Mouse (Mus musculus) gonadal fat pad, adult 2 months (tissue): ENCODE results near the gene Tgif2lx1. TPM values are rescaled to one million over a fixed set of nuclear protein-coding genes. Genes with fewer than 3 reads are reported as not detected.
"Not testable (repeated sequence)": the region's sequence is repeated elsewhere in the genome, so short reads cannot be mapped to it uniquely, and the experiment has no call there.

Source experiments
- DNase-seq: peaks from one replicate; pipeline ENCODE4 v3.0.0-alpha.2; 2012; ENCODE audit warnings: low read depth
- polyA plus RNA-seq: library from polyadenylated mRNA; depleted of rRNA; stranded (reverse); fragments of >200 nt; gene quantifications from 2 replicates; pipeline ENCODE4 v1.2.3, GENCODE M21; 2012; rRNA removed

Gene Tgif2lx1
- not detected in 2 replicates for polyA plus RNA-seq

GRCm38 (mm10) chrX:118480637-118481036, at the start of gene Tgif2lx1:
Gene Tgif2lx1 (minus strand): TSS chrX:118480737.
- not testable (repeated sequence) for DNase-seq

Other genes with a start within 250 kb of the Tgif2lx1 start
- gene Tgif2lx2, start 53.5 kb downstream of the Tgif2lx1 start, polyA plus RNA-seq = not detected in 2 replicates